ENCODE assay signal across 10 mouse cellular contexts in genomic region chrX:134586447-134586846, GRCm38 (mm10). TPM values are rescaled to one million over a fixed set of nuclear protein-coding genes. Genes with fewer than 3 reads are reported as not detected.
A peak's percentile ranks its signal among the peaks of the same experiment; 100 is the strongest.
DNase-seq lines count a peak whose midpoint lies in the region; ATAC-seq and TF ChIP-seq lines count a peak whose summit lies in the region.
"Had no signal": no experiment of that assay in that cellular context is flagged by ENCODE, and none has a peak within 500 bp of the region (broad histone marks: within the 10 kb centered on the region; RNA-seq: fewer than 3 reads in every experiment).

No protein-coding gene starts in this region.

- peak overlapping the region; percentile 82 for H3K9ac ChIP-seq in heart, embryonic 11.5 days (ENCODE audit: low read depth, low read length)
- H3K9ac ChIP-seq in forebrain, embryonic 15.5 days (replicated peaks) = peak overlapping the region; percentile 57
- peak overlapping the region; percentile 56 for H3K9ac ChIP-seq in liver, embryonic 15.5 days

- H3K4me2 ChIP-seq in heart, embryonic 11.5 days = peak overlapping the region; percentile 66
- peak overlapping the region; percentile 49 for H3K4me2 ChIP-seq in forebrain, embryonic 15.5 days (replicated peaks)
- peak overlapping the region; percentile 69 for H3K4me2 ChIP-seq in liver, embryonic 15.5 days

- WGBS in heart, embryonic 11.5 days (ENCODE audit: insufficient replicate concordance) = 37% methylated on average over 8 of the region's 8 CpGs
- 32% methylated on average over 8 of the region's 8 CpGs for WGBS in forebrain, embryonic 15.5 days
- 15% methylated on average over 8 of the region's 8 CpGs for WGBS in liver, embryonic 15.5 days (ENCODE audit: insufficient replicate concordance)

- peaks cover 4% of the 10 kb centered on the region; the same call in 1 of the 2 replicates for H3K36me3 ChIP-seq in heart, embryonic 11.5 days (ENCODE audit: control insufficient read depth, insufficient read depth, low read length)
- peaks cover 50% of the 10 kb centered on the region for H3K36me3 ChIP-seq in E14TG2a.4 (ENCODE audit: insufficient read depth, low read length)
- H3K36me3 ChIP-seq in forebrain, embryonic 15.5 days = peaks cover 6% of the 10 kb centered on the region; the same call in 1 of the 2 replicates
- H3K36me3 ChIP-seq in liver, embryonic 15.5 days (replicated peaks) = peaks cover 19% of the 10 kb centered on the region

- ATAC-seq in heart, embryonic 11.5 days (replicated peaks; ENCODE audit: insufficient number of reproducible peaks, low FRiP score, low TSS enrichment) = no peak
- no peak for ATAC-seq in forebrain, embryonic 15.5 days (replicated peaks)
- ATAC-seq in liver, embryonic 15.5 days (ENCODE audit: insufficient read depth) = no peak
- no peak for ATAC-seq in megakaryocyte progenitor cell, adult 5-6 weeks (replicated peaks; ENCODE audit: poor library complexity)

- no peaks in the 10 kb centered on the region for H3K9me3 ChIP-seq in heart, embryonic 11.5 days (replicated peaks; ENCODE audit: control insufficient read depth, low read length)
- H3K9me3 ChIP-seq in E14TG2a.4 (ENCODE audit: low read length) = no peaks in the 10 kb centered on the region
- H3K9me3 ChIP-seq in forebrain, embryonic 15.5 days = no peaks in the 10 kb centered on the region
- no peaks in the 10 kb centered on the region for H3K9me3 ChIP-seq in liver, embryonic 15.5 days (replicated peaks)

- no peak for TF ChIP-seq CTCF in E14TG2a.4 (conservative IDR thresholded peaks at IDR 0.05; ENCODE audit: low read length)

- H3K27me3 ChIP-seq in heart, embryonic 11.5 days (ENCODE audit: control insufficient read depth, insufficient read depth, low read length) = no peaks in the 10 kb centered on the region
- no peaks in the 10 kb centered on the region for H3K27me3 ChIP-seq in E14TG2a.4 (ENCODE audit: insufficient read depth, low read length)
- H3K27me3 ChIP-seq in forebrain, embryonic 15.5 days = no peaks in the 10 kb centered on the region
- H3K27me3 ChIP-seq in liver, embryonic 15.5 days = no peaks in the 10 kb centered on the region

- DNase-seq in heart, postnatal 10 days = no peak
- DNase-seq in right cerebral cortex, postnatal 25 days = no peak
- no peak for DNase-seq in spleen, adult 12 weeks (ENCODE audit: low spot score)
- DNase-seq: cerebellum, adult 11-12 months; kidney, postnatal 4 days had no signal

- intact Hi-C loops in heart, postnatal 10 days (cut with DNase I) = no loop called here

- H3K27ac ChIP-seq in heart, embryonic 11.5 days (ENCODE audit: low read depth, low read length) = no peak overlapping the region
- H3K27ac ChIP-seq in forebrain, embryonic 15.5 days (replicated peaks) = no peak overlapping the region
- peak overlapping the region; percentile 76; the same call in 1 of the 2 replicates for H3K27ac ChIP-seq in liver, embryonic 15.5 days (replicated peaks)

- no peaks in the 10 kb centered on the region for H3K4me1 ChIP-seq in heart, embryonic 11.5 days (ENCODE audit: control insufficient read depth, insufficient read depth, low read length)
- H3K4me1 ChIP-seq in E14TG2a.4 (replicated peaks; ENCODE audit: low read depth, low read length) = peaks cover 14% of the 10 kb centered on the region
- H3K4me1 ChIP-seq in forebrain, embryonic 15.5 days = peaks cover 14% of the 10 kb centered on the region
- peaks cover 30% of the 10 kb centered on the region for H3K4me1 ChIP-seq in liver, embryonic 15.5 days (replicated peaks)

- peak overlapping the region; percentile 59 for H3K4me3 ChIP-seq in heart, embryonic 11.5 days (ENCODE audit: low read depth, low read length)
- peak overlapping the region; percentile 84 for H3K4me3 ChIP-seq in E14TG2a.4 (replicated peaks; ENCODE audit: low read length)
- peak overlapping the region; percentile 50 for H3K4me3 ChIP-seq in forebrain, embryonic 15.5 days
- H3K4me3 ChIP-seq in liver, embryonic 15.5 days (replicated peaks) = peak overlapping the region; percentile 64

RNA-seq across cellular contexts. Expression of gene Rpl36a, which starts 1.0 kb away (rescaled TPM):
- 303 TPM in 2 replicates for polyA plus RNA-seq in heart, embryonic 11.5 days (2014; fragmentation: Nextera tagmentation; extraction: Ambion mirVana)
- 100 to 1,000 TPM; 186 TPM for total RNA-seq in heart, postnatal 10 days (2021)
- 220 and 235 TPM in 2 replicates for polyA plus RNA-seq in forebrain, embryonic 15.5 days (2015; fragmentation: Nextera tagmentation; extraction: Ambion mirVana)
- polyA plus RNA-seq in liver, embryonic 15.5 days (2015; fragmentation: Nextera tagmentation; extraction: Ambion mirVana) = 193 and 254 TPM in 2 replicates
- 1,859 and 2,008 TPM in 2 replicates for total RNA-seq in megakaryocyte progenitor cell, adult 5-6 weeks (2015)
- total RNA-seq in megakaryocyte progenitor cell, adult 5-6 weeks (2017) = 6,795 and 7,096 TPM in 2 replicates

RNA-seq across cellular contexts. Expression of gene Btk, which starts 3.1 kb away (rescaled TPM):
- 1.4 and 2.1 TPM in 2 replicates for polyA plus RNA-seq in heart, embryonic 11.5 days (2014; fragmentation: Nextera tagmentation; extraction: Ambion mirVana)
- total RNA-seq in heart, postnatal 10 days (2021) = under 1 TPM; 0.81 to 0.84 TPM
- polyA plus RNA-seq in forebrain, embryonic 15.5 days (2015; fragmentation: Nextera tagmentation; extraction: Ambion mirVana) = 0.28 and 0.45 TPM in 2 replicates
- 12.9 and 15.1 TPM in 2 replicates for polyA plus RNA-seq in liver, embryonic 15.5 days (2015; fragmentation: Nextera tagmentation; extraction: Ambion mirVana)
- total RNA-seq in megakaryocyte progenitor cell, adult 5-6 weeks (2015) = 61.0 and 66.6 TPM in 2 replicates
- total RNA-seq in megakaryocyte progenitor cell, adult 5-6 weeks (2017) = 48.4 and 78.0 TPM in 2 replicates

RNA-seq across cellular contexts. Expression of gene Gla, which starts 14.5 kb away (rescaled TPM):
- polyA plus RNA-seq in heart, embryonic 11.5 days (2014; fragmentation: Nextera tagmentation; extraction: Ambion mirVana) = 3.7 TPM in 2 replicates
- 1 to 10 TPM; 2.2 to 2.4 TPM for total RNA-seq in heart, postnatal 10 days (2021)
- 2.9 and 3.4 TPM in 2 replicates for polyA plus RNA-seq in forebrain, embryonic 15.5 days (2015; fragmentation: Nextera tagmentation; extraction: Ambion mirVana)
- polyA plus RNA-seq in liver, embryonic 15.5 days (2015; fragmentation: Nextera tagmentation; extraction: Ambion mirVana) = 3.3 and 5.0 TPM in 2 replicates
- 16.3 and 21.0 TPM in 2 replicates for total RNA-seq in megakaryocyte progenitor cell, adult 5-6 weeks (2015)
- 19.6 and 23.2 TPM in 2 replicates for total RNA-seq in megakaryocyte progenitor cell, adult 5-6 weeks (2017)

RNA-seq across cellular contexts. Expression of gene Hnrnph2, which starts 14.5 kb away (rescaled TPM):
- 83.0 and 125 TPM in 2 replicates for polyA plus RNA-seq in heart, embryonic 11.5 days (2014; fragmentation: Nextera tagmentation; extraction: Ambion mirVana)
- 10 to 100 TPM; 91.6 to 94.5 TPM for total RNA-seq in heart, postnatal 10 days (2021)
- 174 and 177 TPM in 2 replicates for polyA plus RNA-seq in forebrain, embryonic 15.5 days (2015; fragmentation: Nextera tagmentation; extraction: Ambion mirVana)
- polyA plus RNA-seq in liver, embryonic 15.5 days (2015; fragmentation: Nextera tagmentation; extraction: Ambion mirVana) = 76.6 and 78.9 TPM in 2 replicates
- 79.0 and 80.6 TPM in 2 replicates for total RNA-seq in megakaryocyte progenitor cell, adult 5-6 weeks (2015)
- 141 and 154 TPM in 2 replicates for total RNA-seq in megakaryocyte progenitor cell, adult 5-6 weeks (2017)

RNA-seq across cellular contexts. Expression of gene Timm8a1, which starts 44.8 kb away (rescaled TPM):
- 79.3 and 82.1 TPM in 2 replicates for polyA plus RNA-seq in heart, embryonic 11.5 days (2014; fragmentation: Nextera tagmentation; extraction: Ambion mirVana)
- 10 to 100 TPM; 28.7 to 36.0 TPM for total RNA-seq in heart, postnatal 10 days (2021)
- 46.8 and 46.9 TPM in 2 replicates for polyA plus RNA-seq in forebrain, embryonic 15.5 days (2015; fragmentation: Nextera tagmentation; extraction: Ambion mirVana)
- 71.0 and 76.1 TPM in 2 replicates for polyA plus RNA-seq in liver, embryonic 15.5 days (2015; fragmentation: Nextera tagmentation; extraction: Ambion mirVana)
- 126 and 133 TPM in 2 replicates for total RNA-seq in megakaryocyte progenitor cell, adult 5-6 weeks (2015)
- 147 and 157 TPM in 2 replicates for total RNA-seq in megakaryocyte progenitor cell, adult 5-6 weeks (2017)
